Mouse (Mus musculus): Measurements from ENCODE around the gene Odc1.

The Odc1 gene

GRCm38 (mm10) chr12:17588906-17589612 lies 44.5 kb downstream of the Odc1 start:
- no peak for DNase-seq (ENCODE audit: low spot score)

DNA sequence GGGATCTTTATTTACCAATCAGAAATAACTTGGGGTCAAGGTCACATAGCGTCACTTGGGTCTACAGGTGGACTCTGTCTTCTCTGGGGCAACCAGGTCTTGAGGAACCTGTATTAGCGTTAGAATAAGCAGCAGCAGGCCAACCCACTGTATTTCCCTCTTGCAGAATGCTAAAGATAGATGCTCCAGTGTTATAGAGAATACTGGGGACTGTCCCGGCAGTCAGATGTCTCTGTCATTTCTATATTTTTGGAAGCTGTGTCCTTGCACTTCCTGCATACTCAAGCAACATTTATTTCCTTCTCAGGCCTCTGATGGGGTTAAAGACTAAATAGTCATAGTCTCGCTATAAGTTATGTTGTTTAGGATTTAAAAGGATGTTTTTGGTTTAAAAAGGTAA lies 46.7 kb downstream of the Odc1 start:
- no peak for DNase-seq (ENCODE audit: low spot score)

GRCm38 (mm10) chr12:17593956-17594355 lies 49.4 kb downstream of the Odc1 start:
- no peak for DNase-seq (ENCODE audit: low spot score)

DNA sequence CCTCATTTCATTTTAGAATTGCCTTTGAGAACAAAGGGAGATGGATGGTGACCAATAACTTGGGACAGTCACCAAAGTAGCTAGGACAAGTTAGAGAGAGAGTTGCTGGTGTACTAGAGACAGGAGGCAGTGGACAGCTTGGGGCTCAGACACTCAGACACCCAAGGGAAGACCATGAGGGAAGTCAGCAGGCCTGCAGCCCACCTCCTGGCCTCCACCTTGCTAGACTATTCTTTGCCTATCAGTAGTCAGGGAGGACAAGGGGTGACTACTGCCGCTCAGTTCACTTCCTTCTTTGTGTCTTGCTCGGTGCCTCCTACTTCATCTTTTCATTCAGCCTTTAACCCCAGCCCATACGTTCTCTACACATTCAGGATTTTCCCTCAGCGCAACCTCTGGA lies 50.1 kb downstream of the Odc1 start:
- DNase-seq (ENCODE audit: low spot score), result no peak

- no peak for DNase-seq (ENCODE audit: low spot score)
These were observed 50.6 kb downstream of the Odc1 start for GRCm38 (mm10) chr12:17595166-17595565.
